Mouse (Mus musculus): ENCODE data around the gene Cx3cr1. TPM values are rescaled to one million over a fixed set of nuclear protein-coding genes. Genes with fewer than 3 reads are reported as not detected.

Cx3cr1 gene
- polyA plus RNA-seq, 1 experiment, result 7.5 TPM

DNA sequence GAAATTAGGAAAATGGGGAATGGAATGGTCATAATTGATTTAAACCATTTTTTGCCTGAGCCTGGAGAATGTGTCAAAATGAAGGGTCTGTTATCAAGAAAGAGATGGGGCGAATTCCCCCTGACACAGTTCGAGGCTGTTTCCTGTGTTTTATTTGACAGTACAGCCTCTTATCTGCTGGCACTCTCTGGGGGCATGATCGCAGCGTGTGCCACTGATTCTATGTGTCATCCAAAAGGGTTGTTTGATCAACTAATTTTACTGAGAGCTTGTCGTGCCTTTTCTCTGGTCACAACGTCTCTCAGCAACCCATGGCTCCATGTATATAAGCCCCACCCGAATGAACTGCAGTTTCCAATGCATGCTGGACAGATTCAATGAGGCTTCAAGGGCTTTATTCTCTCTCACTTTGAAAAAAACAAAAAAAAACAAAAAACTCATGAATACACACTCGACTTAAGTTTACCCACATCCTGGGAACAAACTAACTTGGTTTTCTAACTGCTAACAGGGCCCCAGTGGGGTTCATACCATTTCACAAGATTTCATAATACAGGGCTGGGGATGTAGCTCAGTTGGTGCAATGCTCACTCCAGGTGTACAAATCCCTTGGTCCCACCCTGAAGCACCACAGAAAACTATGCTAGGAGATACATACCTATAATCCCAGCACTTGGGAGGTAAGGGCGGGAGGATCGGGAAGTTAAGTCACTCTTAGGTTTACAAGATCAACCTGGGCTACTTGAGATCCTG is 76.4 kb downstream of the Cx3cr1 start:
- TF ChIP-seq POLR2A (IDR thresholded peaks at IDR 0.05; ENCODE audit: control insufficient read depth, extremely low read depth, insufficient read depth, low read length, poor library complexity), result no peak
- TF ChIP-seq CTCF (IDR thresholded peaks at IDR 0.05; ENCODE audit: borderline replicate concordance, control insufficient read depth, extremely low read depth, insufficient read depth, low read length, poor library complexity), result no peak
- H3K27me3 ChIP-seq (ENCODE audit: control insufficient read depth, insufficient read depth, low read length), result no peaks in the 10 kb centered on the region
- H3K4me1 ChIP-seq (replicated peaks; ENCODE audit: control insufficient read depth, insufficient read depth, low read length), result peaks cover 13% of the 10 kb centered on the region
- no peaks in the 10 kb centered on the region for H3K36me3 ChIP-seq (ENCODE audit: control insufficient read depth, insufficient read depth, low read length)
- H3K27ac ChIP-seq (ENCODE audit: control insufficient read depth, insufficient read depth, low read length), result no peak overlapping the region
- 60% methylated on average over 10 of the region's 10 CpGs for WGBS
- DNase-seq, result no peak
- H3K4me3 ChIP-seq (ENCODE audit: control insufficient read depth, insufficient read depth, low read length), result no peak overlapping the region

DNA sequence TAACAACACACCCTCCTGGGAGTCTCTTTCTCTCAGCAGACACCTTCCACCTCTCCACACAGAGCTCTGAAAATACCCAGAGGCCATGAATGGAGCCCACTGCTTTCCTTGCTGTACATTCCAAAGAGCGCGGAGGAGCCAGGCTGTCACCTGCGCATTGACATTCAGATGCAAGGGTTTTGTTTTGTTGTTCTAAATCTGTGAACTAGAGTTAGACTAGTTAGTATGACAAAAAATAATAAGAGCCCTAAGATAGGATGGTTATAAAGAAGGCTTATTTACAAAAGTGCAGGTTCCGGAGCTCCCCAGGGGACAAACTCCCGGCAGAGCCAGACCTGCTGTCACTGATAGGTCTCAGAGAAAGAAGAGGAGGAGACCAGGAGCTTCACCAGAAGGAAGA is 78.4 kb downstream of the Cx3cr1 start:
- Histone ChIP-seq H3K36me3 (ENCODE audit: control insufficient read depth, insufficient read depth, low read length) (no peaks in the 10 kb centered on the region), H3K27me3 (ENCODE audit: control insufficient read depth, insufficient read depth, low read length) (no peaks in the 10 kb centered on the region), H3K4me3 (ENCODE audit: control insufficient read depth, insufficient read depth, low read length) (no peak overlapping the region), H3K27ac (ENCODE audit: control insufficient read depth, insufficient read depth, low read length) (no peak overlapping the region), H3K4me1 (replicated peaks; ENCODE audit: control insufficient read depth, insufficient read depth, low read length) (peaks cover 15% of the 10 kb centered on the region)
- no peak for DNase-seq
- TF ChIP-seq CTCF (IDR thresholded peaks at IDR 0.05; ENCODE audit: borderline replicate concordance, control insufficient read depth, extremely low read depth, insufficient read depth, low read length, poor library complexity) (no peak), POLR2A (IDR thresholded peaks at IDR 0.05; ENCODE audit: control insufficient read depth, extremely low read depth, insufficient read depth, low read length, poor library complexity) (no peak)
- 90% methylated on average over 5 of the region's 5 CpGs for WGBS

DNA sequence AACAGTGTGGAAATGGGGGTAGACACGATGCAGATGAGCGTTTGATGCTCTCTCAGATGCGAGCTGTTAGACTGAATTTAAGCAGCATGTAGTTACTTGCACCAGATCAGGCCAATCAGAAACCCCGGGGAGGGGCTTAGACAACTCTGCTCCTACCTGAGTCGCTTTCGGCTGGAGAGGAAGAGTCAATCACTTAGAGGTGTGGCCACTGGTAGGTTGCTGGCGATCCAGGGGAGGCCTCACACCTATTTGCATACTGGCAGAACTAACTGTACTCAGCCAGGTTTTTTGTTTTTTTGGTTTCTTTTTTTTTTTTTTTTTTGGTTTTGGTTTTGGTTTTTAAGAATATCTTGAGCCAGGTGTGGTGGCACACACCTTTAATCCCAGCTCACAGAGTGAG is 81.4 kb downstream of the Cx3cr1 start:
- 62% methylated on average over 7 of the region's 7 CpGs for WGBS
- H3K4me1 ChIP-seq (replicated peaks; ENCODE audit: control insufficient read depth, insufficient read depth, low read length), result peaks cover 29% of the 10 kb centered on the region
- H3K4me3 ChIP-seq (ENCODE audit: control insufficient read depth, insufficient read depth, low read length), result no peak overlapping the region
- no peak for DNase-seq
- H3K36me3 ChIP-seq (ENCODE audit: control insufficient read depth, insufficient read depth, low read length), result no peaks in the 10 kb centered on the region
- no peaks in the 10 kb centered on the region for H3K27me3 ChIP-seq (ENCODE audit: control insufficient read depth, insufficient read depth, low read length)
- TF ChIP-seq CTCF (IDR thresholded peaks at IDR 0.05; ENCODE audit: borderline replicate concordance, control insufficient read depth, extremely low read depth, insufficient read depth, low read length, poor library complexity) (no peak), POLR2A (IDR thresholded peaks at IDR 0.05; ENCODE audit: control insufficient read depth, extremely low read depth, insufficient read depth, low read length, poor library complexity) (no peak)
- H3K27ac ChIP-seq (ENCODE audit: control insufficient read depth, insufficient read depth, low read length), result no peak overlapping the region

DNA sequence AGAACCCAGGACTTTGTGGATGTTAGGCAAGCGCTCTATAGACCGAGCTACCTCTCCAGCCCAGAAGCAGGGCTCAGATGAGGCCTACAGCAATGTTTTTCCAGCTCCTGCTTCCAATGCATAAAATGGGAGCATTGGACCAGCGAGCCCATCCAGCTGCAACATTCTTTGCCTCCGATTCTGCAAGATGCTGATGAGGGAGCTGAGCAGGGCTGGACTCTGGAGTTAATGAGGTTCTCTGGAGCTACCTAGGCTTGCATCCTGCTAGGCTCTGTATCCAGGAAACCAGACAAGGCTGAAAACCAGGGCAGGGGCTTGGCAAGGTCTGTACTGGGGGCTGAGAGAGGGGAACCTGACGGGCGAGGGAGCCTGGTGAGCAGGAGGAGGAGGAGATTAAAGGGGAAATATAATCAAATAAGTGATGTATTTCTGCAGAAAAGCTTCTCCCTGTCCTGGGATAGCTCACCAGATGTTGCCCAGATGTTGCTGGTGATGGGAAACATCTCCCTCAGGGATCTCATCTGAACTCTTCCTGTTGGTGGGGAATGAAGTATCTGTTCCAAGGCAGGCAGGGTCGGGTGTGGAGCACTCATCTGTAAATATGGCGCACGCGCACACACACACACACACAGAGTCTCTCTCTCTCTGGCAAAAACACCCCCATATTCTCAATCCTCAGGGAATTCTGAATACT is 83.7 kb downstream of the Cx3cr1 start:
- no peaks in the 10 kb centered on the region for H3K27me3 ChIP-seq (ENCODE audit: control insufficient read depth, insufficient read depth, low read length)
- WGBS, result 90% methylated on average over 10 of the region's 10 CpGs
- peaks cover 27% of the 10 kb centered on the region for H3K4me1 ChIP-seq (replicated peaks; ENCODE audit: control insufficient read depth, insufficient read depth, low read length)
- TF ChIP-seq POLR2A (IDR thresholded peaks at IDR 0.05; ENCODE audit: control insufficient read depth, extremely low read depth, insufficient read depth, low read length, poor library complexity) (no peak), CTCF (IDR thresholded peaks at IDR 0.05; ENCODE audit: borderline replicate concordance, control insufficient read depth, extremely low read depth, insufficient read depth, low read length, poor library complexity) (no peak)
- H3K27ac ChIP-seq (ENCODE audit: control insufficient read depth, insufficient read depth, low read length), result no peak overlapping the region
- no peak overlapping the region for H3K4me3 ChIP-seq (ENCODE audit: control insufficient read depth, insufficient read depth, low read length)
- no peak for DNase-seq
- no peaks in the 10 kb centered on the region for H3K36me3 ChIP-seq (ENCODE audit: control insufficient read depth, insufficient read depth, low read length)

DNA sequence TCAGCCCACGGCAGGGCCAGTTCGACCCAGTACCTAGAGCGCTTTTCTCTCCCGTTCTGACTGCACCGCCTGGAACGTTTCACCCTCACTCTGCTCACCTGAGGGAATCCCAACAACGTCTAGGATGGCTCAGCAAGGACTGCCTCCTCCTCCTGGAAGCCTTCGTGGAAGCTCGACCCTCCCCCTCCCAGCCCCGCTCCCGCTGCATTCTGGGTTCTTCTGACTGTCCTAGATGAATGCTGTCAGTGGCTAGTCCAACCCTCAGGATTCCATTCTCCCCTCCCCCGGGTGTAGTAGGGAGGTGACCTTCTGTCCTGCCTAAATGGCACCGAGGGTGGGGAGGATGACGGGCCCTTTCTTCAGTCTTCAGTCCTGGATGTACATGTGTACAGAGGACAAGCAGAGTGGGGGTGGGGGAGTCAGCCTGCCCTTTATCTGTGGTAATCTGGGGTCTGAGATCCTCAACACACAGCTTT is 85.1 kb downstream of the Cx3cr1 start, which contains the start of gene Csrnp1:
Csrnp1 (minus strand) TSS at position 123 of the 476 bp plus-strand sequence.
- peaks cover 39% of the 10 kb centered on the region for H3K4me1 ChIP-seq (replicated peaks; ENCODE audit: control insufficient read depth, insufficient read depth, low read length)
- H3K27me3 ChIP-seq (ENCODE audit: control insufficient read depth, insufficient read depth, low read length), result no peaks in the 10 kb centered on the region
- peak within 1 kb of the TSS; percentile 98 for H3K27ac ChIP-seq (ENCODE audit: control insufficient read depth, insufficient read depth, low read length)
- WGBS, result 48% methylated on average over 14 of the region's 14 CpGs
- H3K36me3 ChIP-seq (ENCODE audit: control insufficient read depth, insufficient read depth, low read length), result no peaks in the 10 kb centered on the region
- peak within 1 kb of the TSS; percentile 87 for H3K4me3 ChIP-seq (ENCODE audit: control insufficient read depth, insufficient read depth, low read length)
- no peak for TF ChIP-seq POLR2A (IDR thresholded peaks at IDR 0.05; ENCODE audit: control insufficient read depth, extremely low read depth, insufficient read depth, low read length, poor library complexity)
- no peak for TF ChIP-seq CTCF (IDR thresholded peaks at IDR 0.05; ENCODE audit: borderline replicate concordance, control insufficient read depth, extremely low read depth, insufficient read depth, low read length, poor library complexity)
- peak; percentile 48 for DNase-seq

DNA sequence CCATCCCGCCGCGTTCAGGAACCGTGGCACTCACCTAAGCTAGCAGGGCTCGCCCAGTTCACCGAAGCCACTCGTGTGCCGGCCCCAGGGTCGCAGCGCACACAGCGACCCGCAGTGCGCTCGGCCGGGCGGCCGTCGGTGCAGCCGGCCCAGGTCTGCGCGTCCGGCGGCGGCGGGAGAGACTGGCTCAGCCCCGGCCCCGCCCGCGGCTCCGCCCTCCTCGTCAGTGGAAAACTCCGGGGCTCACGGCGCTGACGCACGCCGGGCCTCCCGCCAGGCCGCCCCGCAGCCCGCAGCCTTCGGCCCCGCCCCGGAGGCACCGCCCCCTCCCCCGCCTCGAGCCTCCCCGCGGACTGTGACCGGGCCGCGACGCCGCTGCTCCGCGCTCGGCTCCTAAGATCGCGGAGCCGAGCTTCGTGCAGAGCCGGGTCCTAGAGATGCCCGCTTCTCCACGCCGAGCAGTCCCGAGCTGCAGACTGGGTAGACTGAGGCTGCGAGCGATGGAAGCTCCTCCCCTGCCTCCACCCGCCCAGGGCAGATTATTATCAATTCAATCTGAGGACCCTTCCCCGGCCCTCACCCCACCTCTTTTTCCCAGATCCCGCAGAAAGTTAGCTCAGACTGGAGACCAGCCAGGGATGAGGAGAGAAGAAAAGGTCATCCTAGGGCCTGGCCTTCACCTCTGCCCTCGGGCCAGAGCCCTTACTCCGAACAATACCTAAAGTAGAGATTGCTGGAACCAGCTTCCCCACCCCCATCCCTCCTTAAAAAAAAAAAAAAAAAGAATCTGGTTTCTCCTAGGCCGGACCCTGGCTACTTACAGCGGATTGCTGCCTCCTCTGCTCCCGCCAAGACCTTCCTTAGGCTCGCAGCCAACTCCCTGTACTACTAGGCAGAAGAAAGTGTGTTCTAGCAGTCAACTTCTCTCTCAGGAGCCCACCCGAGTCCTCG is 85.8 kb downstream of the Cx3cr1 start:
- Histone ChIP-seq H3K4me1 (replicated peaks; ENCODE audit: control insufficient read depth, insufficient read depth, low read length) (peaks cover 46% of the 10 kb centered on the region), H3K27ac (ENCODE audit: control insufficient read depth, insufficient read depth, low read length) (peak overlapping the region; percentile 98), H3K4me3 (ENCODE audit: control insufficient read depth, insufficient read depth, low read length) (peak overlapping the region; percentile 87), H3K27me3 (ENCODE audit: control insufficient read depth, insufficient read depth, low read length) (no peaks in the 10 kb centered on the region), H3K36me3 (ENCODE audit: control insufficient read depth, insufficient read depth, low read length) (no peaks in the 10 kb centered on the region)
- peak; percentile 89 for DNase-seq
- 6% methylated on average over 77 of the region's 79 CpGs for WGBS
- peak; percentile 95 for TF ChIP-seq POLR2A (IDR thresholded peaks at IDR 0.05; ENCODE audit: control insufficient read depth, extremely low read depth, insufficient read depth, low read length, poor library complexity)
- TF ChIP-seq CTCF (IDR thresholded peaks at IDR 0.05; ENCODE audit: borderline replicate concordance, control insufficient read depth, extremely low read depth, insufficient read depth, low read length, poor library complexity), result 0 out of 2 replicates have a peak, but pooled peaks have one; percentile 12
